Mouse (Mus musculus) myocyte (in vitro differentiated cells): ENCODE measurements around the gene Lrrc46.

Source experiments
- E2F4 ChIP-seq: IDR thresholded peaks from one replicate; pipeline ENCODE4 v1.6.1; 2011; ENCODE audit warnings: mild to moderate bottlenecking, control low read depth, moderate library complexity; ENCODE audit not compliant: insufficient read depth
- POLR2A ChIP-seq: IDR thresholded peaks from one replicate; pipeline ENCODE4 v1.6.1; 2011; ENCODE audit warnings: low read depth, mild to moderate bottlenecking, control low read depth, moderate library complexity; ENCODE audit not compliant: insufficient read length
- TCF12 ChIP-seq: IDR thresholded peaks from one replicate; pipeline ENCODE4 v1.6.1; 2011; ENCODE audit warnings: mild to moderate bottlenecking, control low read depth; ENCODE audit not compliant: poor library complexity, insufficient read depth, severe bottlenecking

DNA sequence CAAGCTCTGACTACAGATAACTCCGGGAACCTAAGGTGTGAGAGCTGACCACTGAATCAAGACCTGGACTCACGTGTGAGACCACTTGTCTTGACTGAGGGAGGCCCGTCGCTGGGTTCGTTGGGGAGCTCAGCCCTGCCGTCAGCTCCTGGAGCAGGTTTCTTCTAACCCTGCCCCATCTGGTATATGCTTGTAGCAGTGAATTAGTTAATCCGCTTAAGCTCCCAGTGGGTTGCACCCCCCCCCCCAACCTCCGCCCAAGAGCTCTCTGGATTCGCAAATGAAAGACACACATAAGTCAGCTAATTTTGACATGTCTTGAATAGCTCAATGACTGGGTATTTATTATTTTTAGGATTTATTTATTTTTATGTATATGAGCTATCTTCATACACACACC, 39.1 kb upstream of the Lrrc46 start:
- TF ChIP-seq POLR2A (no peak), TCF12 (no peak), E2F4 (no peak)
